In the genomic region with DNA sequence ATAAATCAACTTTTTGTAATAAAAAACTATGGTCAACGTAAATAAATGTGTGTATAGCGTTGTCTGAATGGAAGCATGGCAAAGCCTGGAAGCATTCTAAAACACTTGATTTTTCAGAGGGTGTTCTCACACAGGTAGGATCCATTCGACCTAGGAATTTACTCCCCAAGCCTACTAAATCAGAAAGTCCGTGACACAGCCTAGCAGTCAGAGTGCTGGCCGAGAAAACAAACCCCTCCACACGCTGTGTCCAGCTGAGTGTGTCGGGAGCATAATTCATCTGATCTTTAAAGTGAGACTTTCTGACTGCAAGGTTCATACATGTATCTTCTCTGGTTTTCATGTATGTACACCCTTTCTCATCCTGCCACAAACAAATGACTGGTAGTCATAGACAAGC, we compare ENCODE assay signal across 24 mouse cellular contexts. TPM values are rescaled to one million over a fixed set of nuclear protein-coding genes. Genes with fewer than 3 reads are reported as not detected.
DNase-seq lines count a peak whose midpoint lies in the region; ATAC-seq and TF ChIP-seq lines count a peak whose summit lies in the region.
"Had no signal": no experiment of that assay in that cellular context is flagged by ENCODE, and none has a peak within 500 bp of the region (broad histone marks: within the 10 kb centered on the region; RNA-seq: fewer than 3 reads in every experiment).

No protein-coding gene starts in this region.

- H3K4me2 ChIP-seq in kidney, embryonic 16.5 days (replicated peaks; ENCODE audit: low read depth, low read length) = no peak overlapping the region
- H3K4me2 ChIP-seq in lung, embryonic 14.5 days = no peak overlapping the region
- no peak overlapping the region for H3K4me2 ChIP-seq in lung, postnatal 0 days (replicated peaks; ENCODE audit: low read depth, low read length)
- H3K4me2 ChIP-seq: embryonic facial prominence, embryonic 13.5 days; forebrain, embryonic 12.5 days; forebrain, embryonic 15.5 days; heart, embryonic 13.5 days; hindbrain, embryonic 12.5 days had no signal

- no peak overlapping the region for H3K9ac ChIP-seq in kidney, embryonic 16.5 days (replicated peaks; ENCODE audit: low read length)
- no peak overlapping the region for H3K9ac ChIP-seq in lung, embryonic 14.5 days
- H3K9ac ChIP-seq in lung, postnatal 0 days (replicated peaks; ENCODE audit: low read depth) = no peak overlapping the region
- H3K9ac ChIP-seq: embryonic facial prominence, embryonic 13.5 days; forebrain, embryonic 12.5 days; forebrain, embryonic 15.5 days; heart, embryonic 13.5 days; hindbrain, embryonic 12.5 days had no signal

- no peaks in the 10 kb centered on the region for H3K36me3 ChIP-seq in kidney, embryonic 16.5 days (ENCODE audit: insufficient read depth, low read length)
- no peaks in the 10 kb centered on the region for H3K36me3 ChIP-seq in lung, embryonic 14.5 days (ENCODE audit: insufficient read depth)
- no peaks in the 10 kb centered on the region for H3K36me3 ChIP-seq in lung, postnatal 0 days (ENCODE audit: insufficient read depth, low read length)
- H3K36me3 ChIP-seq: embryonic facial prominence, embryonic 10.5 days; embryonic facial prominence, embryonic 13.5 days; forebrain, embryonic 12.5 days; forebrain, embryonic 15.5 days; heart, embryonic 10.5 days; heart, embryonic 13.5 days; hindbrain, embryonic 12.5 days had no signal

- TF ChIP-seq CTCF in lung, embryonic 14.5 days (IDR thresholded peaks at IDR 0.05; ENCODE audit: low read depth) = no peak
- no peak for TF ChIP-seq CTCF in lung, postnatal 0 days (IDR thresholded peaks at IDR 0.05)

- peak; percentile 55; the same call in 1 of the 2 replicates for ATAC-seq in kidney, embryonic 16.5 days (ENCODE audit: low FRiP score, low TSS enrichment)
- no peak for ATAC-seq in lung, embryonic 14.5 days (ENCODE audit: insufficient read depth)
- ATAC-seq in lung, postnatal 0 days = no peak
- ATAC-seq: forebrain, embryonic 15.5 days had no signal

- no peak for TF ChIP-seq EP300 in lung, postnatal 0 days (IDR thresholded peaks at IDR 0.05)

- intact Hi-C loops in heart, postnatal 25 days (cut with DNase I) = no loop called here

- peaks cover 29% of the 10 kb centered on the region for H3K4me1 ChIP-seq in kidney, embryonic 16.5 days (ENCODE audit: insufficient read depth, low read length)
- H3K4me1 ChIP-seq in lung, embryonic 14.5 days (ENCODE audit: insufficient read depth) = peaks cover 16% of the 10 kb centered on the region
- H3K4me1 ChIP-seq in lung, postnatal 0 days (ENCODE audit: insufficient read depth, low read depth, low read length) = no peaks in the 10 kb centered on the region
- H3K4me1 ChIP-seq: forebrain, embryonic 15.5 days had no signal

- 28% methylated on average over 7 of the region's 7 CpGs for WGBS in kidney, embryonic 16.5 days
- 71% methylated on average over 7 of the region's 7 CpGs for WGBS in lung, embryonic 14.5 days
- 71% methylated on average over 7 of the region's 7 CpGs for WGBS in lung, postnatal 0 days

- H3K4me3 ChIP-seq in kidney, embryonic 16.5 days (ENCODE audit: low read length) = no peak overlapping the region
- H3K4me3 ChIP-seq in lung, embryonic 14.5 days (ENCODE audit: low read depth, low read length) = no peak overlapping the region
- H3K4me3 ChIP-seq in lung, postnatal 0 days (ENCODE audit: low read depth, low read length) = no peak overlapping the region
- H3K4me3 ChIP-seq: embryonic facial prominence, embryonic 10.5 days; embryonic facial prominence, embryonic 13.5 days; erythroblast, embryonic 14.5 days; forebrain, embryonic 12.5 days; forebrain, embryonic 15.5 days; heart, adult 2 months; heart, embryonic 10.5 days; heart, embryonic 13.5 days; hindbrain, embryonic 12.5 days had no signal

- no peaks in the 10 kb centered on the region for H3K27me3 ChIP-seq in kidney, embryonic 16.5 days (ENCODE audit: insufficient read depth, low read length)
- H3K27me3 ChIP-seq in lung, embryonic 14.5 days (ENCODE audit: insufficient read depth, low read length) = no peaks in the 10 kb centered on the region
- H3K27me3 ChIP-seq in lung, postnatal 0 days (replicated peaks; ENCODE audit: insufficient read depth, low read length) = no peaks in the 10 kb centered on the region
- H3K27me3 ChIP-seq: forebrain, embryonic 12.5 days; forebrain, embryonic 15.5 days; heart, embryonic 13.5 days; hindbrain, embryonic 12.5 days had no signal

- DNase-seq in heart, adult 11 months = peak; percentile 36
- DNase-seq in heart, postnatal 25 days (ENCODE audit: low spot score) = no peak
- DNase-seq in kidney, adult 18-20 months = no peak
- no peak for DNase-seq in lung, embryonic 14.5 days
- DNase-seq in lung, postnatal 0 days (ENCODE audit: low spot score) = no peak
- DNase-seq in testis, postnatal 10 days (ENCODE audit: low spot score) = peak; percentile 11
- no peak for DNase-seq in testis, postnatal 14 days (ENCODE audit: low spot score)
- DNase-seq: adrenal gland, adult 8-10 months; adrenal gland, postnatal 25 days; cerebellum, adult 11-12 months; cerebellum, adult 8-10 months; cerebellum, postnatal 36 days; gastrocnemius, postnatal 25 days had no signal

- no peaks in the 10 kb centered on the region for H3K9me3 ChIP-seq in kidney, embryonic 16.5 days (ENCODE audit: low read length)
- H3K9me3 ChIP-seq in lung, embryonic 14.5 days (ENCODE audit: low read depth, low read length) = no peaks in the 10 kb centered on the region
- no peaks in the 10 kb centered on the region for H3K9me3 ChIP-seq in lung, postnatal 0 days (ENCODE audit: low read length)
- H3K9me3 ChIP-seq: embryonic facial prominence, embryonic 10.5 days; embryonic facial prominence, embryonic 13.5 days; forebrain, embryonic 12.5 days; forebrain, embryonic 15.5 days; heart, embryonic 10.5 days; heart, embryonic 13.5 days; hindbrain, embryonic 12.5 days had no signal

- H3K27ac ChIP-seq in kidney, embryonic 16.5 days (ENCODE audit: low read length) = no peak overlapping the region; the same call in 1 of the 2 replicates
- H3K27ac ChIP-seq in lung, embryonic 14.5 days (ENCODE audit: low read depth) = 0 out of 2 replicates have a peak overlapping the region, but pooled peaks have one; percentile 43
- no peak overlapping the region for H3K27ac ChIP-seq in lung, postnatal 0 days (ENCODE audit: low read length)
- H3K27ac ChIP-seq: embryonic facial prominence, embryonic 10.5 days; embryonic facial prominence, embryonic 13.5 days; forebrain, embryonic 12.5 days; forebrain, embryonic 15.5 days; heart, adult 2 months; heart, embryonic 10.5 days; heart, embryonic 13.5 days; hindbrain, embryonic 12.5 days had no signal

RNA-seq across cellular contexts. Expression of a gene that starts 58.8 kb away (rescaled TPM):
- 1 to 10 TPM; 5.1 to 7.1 TPM for total RNA-seq in heart, postnatal 25 days (2021)
- 166 and 172 TPM in 2 replicates for polyA plus RNA-seq in kidney, embryonic 16.5 days (2015; fragmentation: Nextera tagmentation; extraction: Ambion mirVana)
- polyA plus RNA-seq in lung, embryonic 14.5 days (2014; fragmentation: Nextera tagmentation; extraction: Ambion mirVana) = 87.3 and 92.3 TPM in 2 replicates
- polyA plus RNA-seq in lung, postnatal 0 days (2015; fragmentation: Nextera tagmentation; extraction: Ambion mirVana) = 41.8 and 49.0 TPM in 2 replicates
- total RNA-seq: hematopoietic stem cell, adult 5-6 weeks had no signal
- polyA plus RNA-seq: erythroblast, embryonic 14.5 days had no signal

Comparison
In these comparisons a context has a peak if more than half of its experiments do, and no peak if none do; other contexts are left out.
1. DNase-seq: peak in heart, adult 11 months (single experiment) and testis, postnatal 10 days (single experiment); none in heart, postnatal 25 days (single experiment), kidney, adult 18-20 months (single experiment), lung, embryonic 14.5 days (single experiment), lung, postnatal 0 days (single experiment) and testis, postnatal 14 days (single experiment).